Mouse (Mus musculus): ENCODE measurements at regions not wholly inside any gene's neighbourhood (a gene's known extent, or its start where the extent isn't known, plus 50 kb on each side); places are given as distances from the start of the nearest gene placed in this dataset.
"Not testable (repeated sequence)": the region's sequence is repeated elsewhere in the genome, so short reads cannot be mapped to it uniquely, and the experiment has no call there.

DNA sequence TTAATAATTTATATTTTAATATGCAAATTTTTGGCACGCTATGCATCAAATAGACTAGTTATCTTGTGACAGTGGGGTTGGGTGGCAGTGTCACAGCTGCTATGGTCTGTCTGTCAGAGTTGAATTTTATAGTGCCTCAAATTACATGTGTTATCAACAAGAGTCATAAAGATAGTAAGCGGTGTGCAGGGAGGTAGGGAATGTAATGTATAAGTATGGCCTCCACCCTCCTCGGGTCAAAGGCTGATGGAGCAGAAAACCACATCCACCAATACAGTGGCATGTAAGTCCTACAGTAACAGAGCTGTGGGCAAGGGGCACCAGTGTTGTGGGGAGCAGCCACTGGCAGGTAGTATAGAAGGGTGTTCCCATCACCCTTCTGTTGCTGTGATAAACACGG is 72.9 kb downstream of the Adra2a start:
- H3K9me3 ChIP-seq (replicated peaks; ENCODE audit: control insufficient read depth, low read length): no peaks in the 10 kb centered on the region
- no peak overlapping the region for H3K9ac ChIP-seq (ENCODE audit: low read length)
- H3K4me2 ChIP-seq (ENCODE audit: low read depth, low read length): no peak overlapping the region
- no peaks in the 10 kb centered on the region for H3K27me3 ChIP-seq (ENCODE audit: control insufficient read depth, insufficient read depth, low read length)
- H3K4me3 ChIP-seq (replicated peaks; ENCODE audit: low read length): no peak overlapping the region
- H3K27ac ChIP-seq (ENCODE audit: low read length): no peak overlapping the region
- no peak for ATAC-seq (ENCODE audit: insufficient read depth, low FRiP score)
- no peaks in the 10 kb centered on the region for H3K4me1 ChIP-seq (ENCODE audit: control insufficient read depth, insufficient read depth, low read length)
- 77% methylated on average over 4 of the region's 4 CpGs for WGBS
- H3K36me3 ChIP-seq (ENCODE audit: control insufficient read depth, insufficient read depth, low read length): no peaks in the 10 kb centered on the region

DNA sequence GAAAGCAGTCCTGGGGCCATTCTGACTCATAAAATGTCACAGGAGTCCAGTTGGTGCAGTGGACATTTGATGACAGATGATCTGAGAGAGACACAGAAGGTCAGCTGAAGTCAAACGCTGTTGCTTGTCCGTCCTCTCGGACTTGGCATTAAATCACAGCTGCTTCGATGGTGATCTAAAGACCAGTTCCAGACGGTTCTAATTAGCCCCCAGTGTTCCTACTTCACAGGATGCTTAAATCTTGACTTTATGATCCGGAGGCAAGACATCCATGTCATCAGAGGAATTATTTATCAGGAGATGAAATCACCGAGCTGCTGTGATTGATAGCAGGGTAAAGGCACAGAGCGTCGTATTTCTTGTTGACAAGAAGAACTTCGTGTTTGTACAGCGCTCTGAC is 73.7 kb downstream of the Adra2a start:
- ATAC-seq (ENCODE audit: insufficient read depth, low FRiP score): no peak
- no peak overlapping the region for H3K9ac ChIP-seq (ENCODE audit: low read length)
- H3K9me3 ChIP-seq (replicated peaks; ENCODE audit: control insufficient read depth, low read length): no peaks in the 10 kb centered on the region
- no peak overlapping the region for H3K4me3 ChIP-seq (replicated peaks; ENCODE audit: low read length)
- H3K4me2 ChIP-seq (ENCODE audit: low read depth, low read length): no peak overlapping the region
- no peaks in the 10 kb centered on the region for H3K36me3 ChIP-seq (ENCODE audit: control insufficient read depth, insufficient read depth, low read length)
- 48% methylated on average over 11 of the region's 11 CpGs for whole genome bisulfite sequencing
- no peak overlapping the region for H3K27ac ChIP-seq (ENCODE audit: low read length)
- H3K4me1 ChIP-seq (ENCODE audit: control insufficient read depth, insufficient read depth, low read length): no peaks in the 10 kb centered on the region
- no peaks in the 10 kb centered on the region for H3K27me3 ChIP-seq (ENCODE audit: control insufficient read depth, insufficient read depth, low read length)

DNA sequence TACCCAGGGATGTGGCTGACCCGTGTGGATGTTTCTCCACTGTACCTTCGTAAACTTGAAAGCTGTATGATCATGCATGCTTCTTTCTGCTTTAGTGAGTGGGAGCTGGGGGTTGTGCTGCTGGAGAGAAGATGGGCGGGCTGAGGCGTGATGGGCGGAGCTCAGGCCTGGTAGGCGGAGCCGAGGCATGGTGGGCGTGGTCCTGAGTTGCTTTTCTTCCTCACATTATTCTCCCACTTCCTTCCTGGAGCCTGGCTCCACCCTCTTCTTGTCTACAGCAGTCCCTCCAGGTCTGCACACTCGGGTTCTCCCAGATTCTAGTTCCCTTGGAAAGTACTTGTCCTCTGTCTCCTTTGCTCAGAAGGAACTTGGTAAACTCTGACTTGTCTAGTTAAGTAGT is 79.6 kb downstream of the Adra2a start:
- Histone ChIP-seq H3K27ac (ENCODE audit: low read length) (no peak overlapping the region), H3K9me3 (replicated peaks; ENCODE audit: control insufficient read depth, low read length) (no peaks in the 10 kb centered on the region), H3K27me3 (ENCODE audit: control insufficient read depth, insufficient read depth, low read length) (no peaks in the 10 kb centered on the region), H3K9ac (ENCODE audit: low read length) (no peak overlapping the region), H3K36me3 (ENCODE audit: control insufficient read depth, insufficient read depth, low read length) (no peaks in the 10 kb centered on the region), H3K4me1 (ENCODE audit: control insufficient read depth, insufficient read depth, low read length) (no peaks in the 10 kb centered on the region), H3K4me2 (ENCODE audit: low read depth, low read length) (no peak overlapping the region), H3K4me3 (replicated peaks; ENCODE audit: low read length) (no peak overlapping the region)
- ATAC-seq (ENCODE audit: insufficient read depth, low FRiP score): no peak
- 66% methylated on average over 9 of the region's 9 CpGs for WGBS

DNA sequence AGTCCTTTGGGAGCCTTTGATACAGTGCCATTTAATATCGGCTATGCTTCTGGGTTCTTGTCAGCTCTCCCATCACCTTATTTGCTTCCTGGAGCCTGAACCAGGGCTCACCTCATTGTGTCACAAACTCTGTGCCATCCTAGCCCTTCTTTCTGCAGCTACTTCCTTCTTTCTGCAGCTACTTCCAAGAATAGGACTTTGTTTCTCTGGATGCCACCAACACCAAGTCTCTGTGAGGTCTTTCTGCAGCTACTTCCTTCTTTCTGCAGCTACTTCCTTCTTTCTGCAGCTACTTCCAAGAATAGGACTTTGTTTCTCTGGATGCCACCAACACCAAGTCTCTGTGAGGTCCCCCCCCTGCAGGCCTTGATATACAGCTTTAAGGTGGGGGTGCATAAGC is 107.8 kb downstream of the Adra2a start:
- not testable (repeated sequence) for H3K9ac ChIP-seq (ENCODE audit: low read length); ATAC-seq (ENCODE audit: insufficient read depth, low FRiP score); H3K4me2 ChIP-seq (ENCODE audit: low read depth, low read length); H3K27ac ChIP-seq (ENCODE audit: low read length); H3K36me3 ChIP-seq (ENCODE audit: control insufficient read depth, insufficient read depth, low read length); H3K27me3 ChIP-seq (ENCODE audit: control insufficient read depth, insufficient read depth, low read length); H3K9me3 ChIP-seq (replicated peaks; ENCODE audit: control insufficient read depth, low read length); H3K4me3 ChIP-seq (replicated peaks; ENCODE audit: low read length); H3K4me1 ChIP-seq (ENCODE audit: control insufficient read depth, insufficient read depth, low read length)
- WGBS: 91% methylated on average over 1 of the region's 1 CpGs

DNA sequence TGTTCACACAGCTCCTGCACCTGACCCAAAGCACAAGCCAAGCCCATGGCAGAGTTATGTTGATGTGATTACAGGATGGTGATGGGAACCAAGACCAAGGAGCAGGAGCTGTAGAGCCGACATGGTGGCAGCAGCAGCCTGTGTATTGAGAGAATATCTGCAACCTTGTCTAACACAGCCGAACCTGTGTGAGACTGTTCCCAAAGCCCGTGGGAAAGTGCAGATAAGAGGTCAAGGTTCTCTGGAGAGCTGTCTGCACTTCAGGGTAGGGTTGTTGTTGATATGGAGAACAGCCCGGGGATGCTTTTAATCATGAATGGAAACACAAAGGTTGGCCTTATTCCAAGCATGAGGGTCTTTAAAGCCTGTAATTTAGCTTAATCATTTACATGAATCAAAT is 110.4 kb downstream of the Adra2a start:
- Histone ChIP-seq H3K27ac (ENCODE audit: low read length) (no peak overlapping the region), H3K36me3 (ENCODE audit: control insufficient read depth, insufficient read depth, low read length) (no peaks in the 10 kb centered on the region), H3K4me3 (replicated peaks; ENCODE audit: low read length) (no peak overlapping the region), H3K4me1 (ENCODE audit: control insufficient read depth, insufficient read depth, low read length) (no peaks in the 10 kb centered on the region), H3K9me3 (replicated peaks; ENCODE audit: control insufficient read depth, low read length) (no peaks in the 10 kb centered on the region), H3K9ac (ENCODE audit: low read length) (no peak overlapping the region), H3K27me3 (ENCODE audit: control insufficient read depth, insufficient read depth, low read length) (no peaks in the 10 kb centered on the region), H3K4me2 (ENCODE audit: low read depth, low read length) (no peak overlapping the region)
- 58% methylated on average over 4 of the region's 4 CpGs for WGBS
- ATAC-seq (ENCODE audit: insufficient read depth, low FRiP score): no peak

DNA sequence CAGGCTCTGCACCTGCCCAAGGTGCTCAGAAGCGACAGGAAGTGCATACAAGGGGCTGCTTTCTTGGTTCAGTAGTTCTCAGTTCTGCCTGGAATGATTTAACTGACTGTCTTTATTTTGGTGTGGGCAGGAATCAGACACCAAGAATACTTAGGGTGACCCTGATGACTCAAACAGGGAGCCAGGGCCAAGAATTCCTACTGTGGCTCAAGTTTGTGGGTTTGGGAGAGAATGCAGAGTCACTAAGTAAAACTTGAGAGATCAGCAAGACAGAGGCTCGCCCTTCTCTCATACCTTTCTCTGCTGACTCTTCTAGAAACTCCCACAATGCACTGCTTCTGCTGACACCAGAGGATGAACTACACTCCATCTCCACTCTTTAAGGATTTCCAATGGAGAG is 126.4 kb downstream of the Adra2a start:
- Histone ChIP-seq H3K36me3 (ENCODE audit: control insufficient read depth, insufficient read depth, low read length) (no peaks in the 10 kb centered on the region), H3K4me2 (ENCODE audit: low read depth, low read length) (no peak overlapping the region), H3K27me3 (ENCODE audit: control insufficient read depth, insufficient read depth, low read length) (no peaks in the 10 kb centered on the region), H3K9me3 (replicated peaks; ENCODE audit: control insufficient read depth, low read length) (no peaks in the 10 kb centered on the region), H3K4me3 (replicated peaks; ENCODE audit: low read length) (no peak overlapping the region), H3K9ac (ENCODE audit: low read length) (no peak overlapping the region), H3K27ac (ENCODE audit: low read length) (no peak overlapping the region), H3K4me1 (ENCODE audit: control insufficient read depth, insufficient read depth, low read length) (no peaks in the 10 kb centered on the region)
- no peak for ATAC-seq (ENCODE audit: insufficient read depth, low FRiP score)
- 35% methylated on average over 2 of the region's 2 CpGs for WGBS

DNA sequence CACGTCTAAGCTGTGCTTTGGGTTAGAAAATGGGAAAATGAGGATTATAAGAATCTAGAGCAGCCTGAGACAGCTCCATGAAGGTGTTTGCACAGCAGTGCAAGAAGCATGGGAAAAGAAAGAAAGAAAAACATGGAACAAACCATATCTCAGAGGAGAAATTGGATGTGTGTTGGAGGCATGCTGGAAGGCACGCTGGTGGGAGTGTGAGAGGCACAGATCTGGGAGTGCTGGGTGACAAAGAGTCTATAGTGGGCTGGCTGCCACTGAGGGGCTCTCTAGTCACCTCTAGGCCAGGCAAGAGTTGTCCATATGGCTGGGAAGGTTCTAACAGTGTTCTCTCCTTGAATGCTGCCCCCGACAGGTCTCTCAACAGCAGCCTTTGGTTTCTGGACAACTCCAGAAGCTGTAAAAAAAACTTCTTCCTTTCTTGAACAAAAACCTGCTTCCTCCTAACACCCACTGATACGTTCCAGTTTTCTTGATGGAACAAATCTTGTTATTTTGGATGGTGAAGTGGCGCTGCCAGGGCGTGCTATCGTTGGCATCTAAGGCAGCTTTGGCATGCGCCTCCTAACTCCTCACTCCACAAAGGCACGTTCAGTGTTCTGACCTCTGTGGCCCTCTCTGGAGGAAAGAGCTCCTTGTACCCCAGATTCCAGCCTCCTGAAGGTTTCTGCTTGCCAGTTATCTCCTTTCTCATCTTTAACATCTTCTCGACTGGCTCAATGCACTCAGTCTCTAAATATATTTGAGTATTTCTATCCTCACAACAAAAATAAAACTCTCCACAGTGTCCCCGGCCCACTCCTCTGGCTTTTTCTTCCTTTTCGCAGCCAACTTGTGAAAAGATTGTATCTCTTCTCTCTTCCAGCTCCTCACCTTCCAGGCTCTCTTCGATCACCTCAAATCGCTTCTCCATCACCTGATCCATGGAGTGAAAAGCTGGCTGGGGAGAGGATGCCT is 130.4 kb downstream of the Adra2a start:
- Histone ChIP-seq H3K27ac (ENCODE audit: low read length) (no peak overlapping the region), H3K9me3 (replicated peaks; ENCODE audit: control insufficient read depth, low read length) (no peaks in the 10 kb centered on the region), H3K27me3 (ENCODE audit: control insufficient read depth, insufficient read depth, low read length) (no peaks in the 10 kb centered on the region), H3K36me3 (ENCODE audit: control insufficient read depth, insufficient read depth, low read length) (no peaks in the 10 kb centered on the region), H3K9ac (ENCODE audit: low read length) (no peak overlapping the region), H3K4me3 (replicated peaks; ENCODE audit: low read length) (no peak overlapping the region), H3K4me2 (ENCODE audit: low read depth, low read length) (no peak overlapping the region), H3K4me1 (ENCODE audit: control insufficient read depth, insufficient read depth, low read length) (no peaks in the 10 kb centered on the region)
- no peak for ATAC-seq (ENCODE audit: insufficient read depth, low FRiP score)
- 83% methylated on average over 14 of the region's 14 CpGs for WGBS

DNA sequence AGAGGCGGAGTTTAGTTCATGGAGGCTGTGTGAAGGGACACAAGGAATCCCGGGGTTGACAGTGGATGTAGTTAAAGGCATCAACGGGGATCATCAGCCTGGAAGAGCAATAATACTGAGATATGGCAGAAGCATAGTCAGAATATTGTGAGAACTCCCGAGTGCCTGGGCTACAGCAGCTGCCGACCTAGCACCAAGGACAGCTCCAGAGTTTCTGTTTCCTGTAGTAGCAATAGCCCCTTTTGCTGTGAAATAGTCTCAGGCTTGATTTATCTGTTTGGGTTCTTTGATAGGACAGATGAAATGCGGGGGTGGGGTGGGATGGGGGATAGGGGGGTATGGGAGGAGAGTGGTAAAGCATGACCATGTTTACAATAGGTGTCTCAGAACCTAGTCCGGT is 131.8 kb downstream of the Adra2a start:
- no peaks in the 10 kb centered on the region for H3K4me1 ChIP-seq (ENCODE audit: control insufficient read depth, insufficient read depth, low read length)
- ATAC-seq (ENCODE audit: insufficient read depth, low FRiP score): no peak
- H3K27me3 ChIP-seq (ENCODE audit: control insufficient read depth, insufficient read depth, low read length): no peaks in the 10 kb centered on the region
- no peak overlapping the region for H3K9ac ChIP-seq (ENCODE audit: low read length)
- 34% methylated on average over 7 of the region's 7 CpGs for WGBS
- no peak overlapping the region for H3K4me3 ChIP-seq (replicated peaks; ENCODE audit: low read length)
- no peak overlapping the region for H3K4me2 ChIP-seq (ENCODE audit: low read depth, low read length)
- H3K27ac ChIP-seq (ENCODE audit: low read length): no peak overlapping the region
- no peaks in the 10 kb centered on the region for H3K9me3 ChIP-seq (replicated peaks; ENCODE audit: control insufficient read depth, low read length)
- no peaks in the 10 kb centered on the region for H3K36me3 ChIP-seq (ENCODE audit: control insufficient read depth, insufficient read depth, low read length)

DNA sequence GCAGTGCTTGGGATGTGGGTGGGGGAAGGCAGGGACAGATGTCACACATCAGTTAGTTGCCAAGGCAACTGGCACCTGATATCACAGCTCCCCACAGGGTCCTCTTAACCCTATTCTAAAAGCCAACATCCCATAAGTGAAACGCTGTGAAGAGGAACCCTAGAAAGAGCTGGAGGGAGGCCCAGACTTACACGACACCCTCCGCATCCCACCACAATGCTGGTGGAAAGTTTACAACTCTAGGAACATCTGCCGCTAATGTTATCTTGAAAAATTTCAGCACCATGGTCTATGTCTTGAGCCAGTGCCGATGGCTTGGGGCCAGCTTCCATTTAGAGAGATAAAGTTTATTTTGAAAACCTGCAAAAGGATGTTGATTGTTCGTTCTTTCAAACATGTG is 133.5 kb downstream of the Adra2a start:
- no peak for ATAC-seq (ENCODE audit: insufficient read depth, low FRiP score)
- Histone ChIP-seq H3K27ac (ENCODE audit: low read length) (no peak overlapping the region), H3K27me3 (ENCODE audit: control insufficient read depth, insufficient read depth, low read length) (no peaks in the 10 kb centered on the region), H3K4me1 (ENCODE audit: control insufficient read depth, insufficient read depth, low read length) (no peaks in the 10 kb centered on the region), H3K9ac (ENCODE audit: low read length) (no peak overlapping the region), H3K4me3 (replicated peaks; ENCODE audit: low read length) (no peak overlapping the region), H3K4me2 (ENCODE audit: low read depth, low read length) (no peak overlapping the region), H3K36me3 (ENCODE audit: control insufficient read depth, insufficient read depth, low read length) (no peaks in the 10 kb centered on the region), H3K9me3 (replicated peaks; ENCODE audit: control insufficient read depth, low read length) (no peaks in the 10 kb centered on the region)
- WGBS: 39% methylated on average over 6 of the region's 6 CpGs
